In the genomic region with DNA sequence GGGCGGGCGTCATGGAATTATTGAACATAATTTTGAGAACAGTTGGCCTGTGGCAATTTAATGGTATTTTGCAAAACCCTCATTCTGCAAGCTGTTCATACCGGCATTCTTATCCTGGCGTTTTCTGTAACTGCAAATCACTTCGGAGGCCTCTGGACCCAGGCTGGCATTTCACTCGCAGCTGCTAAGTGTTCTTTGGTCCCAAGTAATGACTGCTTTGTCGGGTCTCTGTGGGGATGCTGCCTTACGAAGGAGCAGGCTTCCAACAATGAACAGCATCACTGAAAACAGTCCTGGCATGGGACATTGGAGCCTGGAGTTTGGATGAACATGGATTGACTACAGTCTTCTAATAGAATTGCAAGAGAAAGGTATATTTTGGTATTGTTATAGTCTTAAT, we compare ENCODE assay signal across 18 mouse cellular contexts.
DNase-seq lines count a peak whose midpoint lies in the region.
"Had no signal": no experiment of that assay in that cellular context is flagged by ENCODE, and none has a peak within 500 bp of the region (broad histone marks: within the 10 kb centered on the region; RNA-seq: fewer than 3 reads in every experiment).

No protein-coding gene starts in this region.

- peak; percentile 7 for DNase-seq in embryo, embryonic 10.5 days (ENCODE audit: low spot score)
- DNase-seq in embryo, embryonic 9.5 days (ENCODE audit: extremely low spot score) = no peak
- peak; percentile 23 for DNase-seq in heart, adult 11 months
- DNase-seq in heart, postnatal 25 days (ENCODE audit: low spot score) = no peak
- DNase-seq in layer of hippocampus, adult 9-11 months = peak; percentile 14
- no peak for DNase-seq in layer of hippocampus, postnatal 36 days
- peak; percentile 20 for DNase-seq in retina, embryonic 14.5 days (ENCODE audit: low spot score)
- DNase-seq in retina, postnatal 1 day = no peak
- DNase-seq: adrenal gland, postnatal 10 days; adrenal gland, postnatal 36 days; B cell, adult 2 months; cerebellum, adult 11 months; cerebellum, adult 2 months; cerebellum, adult 9-11 months; cerebellum, postnatal 25 days; gastrocnemius, postnatal 10 days; gastrocnemius, postnatal 36 days; heart, postnatal 36 days had no signal

- intact Hi-C loops in heart, postnatal 25 days (cut with DNase I) = no loop called here

Comparison
In these comparisons a context has a peak if more than half of its experiments do, and no peak if none do; other contexts are left out.
1. DNase-seq: peak in embryo, embryonic 10.5 days (single experiment), heart, adult 11 months (single experiment), layer of hippocampus, adult 9-11 months (single experiment) and retina, embryonic 14.5 days (single experiment); none in embryo, embryonic 9.5 days (single experiment), heart, postnatal 25 days (single experiment), layer of hippocampus, postnatal 36 days (0 of 2) and retina, postnatal 1 day (single experiment).